Mouse (Mus musculus) thymus, postnatal 14 days (tissue): Measurements from ENCODE around the gene Gm12166.
"Not testable (repeated sequence)": the region's sequence is repeated elsewhere in the genome, so short reads cannot be mapped to it uniquely, and the experiment has no call there.

Experiments
- DNase-seq: peaks from one replicate; pipeline ENCODE4 v3.0.0; 2021

Gene Gm12166

GRCm38 (mm10) chr11:46054911-46055895, 3.1 kb upstream of the Gm12166 start:
- DNase-seq = no peak

- DNase-seq = no peak
Observed at GRCm38 (mm10) chr11:46054311-46054710, 2.2 kb upstream of the Gm12166 start.

DNA sequence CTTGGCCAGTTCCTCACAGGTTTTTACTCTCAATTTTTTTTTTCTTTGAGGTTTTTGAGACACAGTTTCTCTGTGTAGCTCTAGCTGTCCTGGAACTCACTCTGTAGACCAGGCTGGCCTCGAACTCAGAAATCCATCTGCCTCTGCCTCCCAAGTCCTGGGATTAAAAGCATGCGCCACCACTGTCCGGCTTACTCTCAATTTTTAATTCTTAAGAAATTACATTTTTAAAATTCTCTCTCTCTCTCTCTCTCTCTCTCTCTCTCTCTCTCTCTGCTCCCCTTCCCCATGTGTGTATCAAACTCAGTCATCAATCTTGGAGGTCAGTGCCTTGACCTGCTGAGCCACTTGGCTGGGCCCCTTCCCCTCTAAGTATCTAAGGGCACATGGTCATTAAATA, 1.3 kb upstream of the Gm12166 start:
- DNase-seq = not testable (repeated sequence)

DNA sequence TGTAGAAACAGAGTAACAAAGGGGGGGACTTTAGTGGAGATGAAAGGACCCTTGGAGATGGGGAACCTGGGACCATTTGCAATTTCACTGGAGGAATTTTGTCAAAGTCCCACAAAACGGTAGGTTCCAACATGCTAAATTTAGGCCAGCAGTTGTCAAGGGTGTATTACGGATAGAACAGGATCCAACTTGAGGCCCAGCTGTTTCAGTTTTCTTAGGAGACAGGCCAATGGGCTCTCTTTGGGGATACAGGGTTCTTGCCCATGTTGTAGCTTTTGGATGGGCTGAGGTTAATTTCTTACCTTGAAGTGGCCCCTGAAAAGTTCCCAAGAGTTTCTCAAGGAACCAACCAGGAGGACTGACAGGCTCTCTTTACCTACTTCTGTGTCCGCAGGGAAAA, 4.9 kb downstream of the Gm12166 start:
- DNase-seq = no peak

GRCm38 (mm10) chr11:46044781-46045180, 7.3 kb downstream of the Gm12166 start:
- DNase-seq = no peak

DNA sequence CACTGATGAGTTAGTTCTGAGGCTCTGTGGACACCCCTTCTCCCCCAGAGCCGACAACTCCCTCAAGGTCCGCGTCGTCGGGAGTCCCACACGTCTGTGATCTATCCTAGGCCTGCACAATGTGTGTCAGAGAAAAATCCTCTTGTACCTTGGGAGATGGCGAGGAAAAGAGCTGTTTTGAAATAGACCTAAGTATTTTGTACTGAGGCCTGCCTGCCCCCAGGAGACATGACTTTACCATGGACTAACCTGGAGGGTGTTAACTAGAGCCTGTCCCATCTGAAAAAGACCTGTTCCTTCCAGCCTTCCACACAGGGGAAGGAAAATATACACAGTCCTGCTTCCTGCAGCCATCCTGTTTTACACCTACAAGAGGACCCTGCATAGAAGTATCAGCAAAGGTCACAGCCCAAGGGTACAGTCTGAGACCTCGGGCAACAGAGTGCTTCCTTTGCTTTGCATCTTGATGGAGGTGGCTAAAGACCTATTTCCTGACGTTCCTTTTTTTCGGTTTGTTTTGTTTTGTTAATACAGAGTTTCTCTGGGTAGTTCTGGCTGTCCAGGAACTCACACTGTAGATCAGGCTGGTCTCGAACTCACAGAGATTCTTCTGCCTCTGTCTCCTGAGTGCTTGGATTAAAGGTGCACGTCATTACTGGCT, 10.4 kb downstream of the Gm12166 start:
- no peak for DNase-seq

GRCm38 (mm10) chr11:46040841-46041556, 11.1 kb downstream of the Gm12166 start:
- no peak for DNase-seq

DNA sequence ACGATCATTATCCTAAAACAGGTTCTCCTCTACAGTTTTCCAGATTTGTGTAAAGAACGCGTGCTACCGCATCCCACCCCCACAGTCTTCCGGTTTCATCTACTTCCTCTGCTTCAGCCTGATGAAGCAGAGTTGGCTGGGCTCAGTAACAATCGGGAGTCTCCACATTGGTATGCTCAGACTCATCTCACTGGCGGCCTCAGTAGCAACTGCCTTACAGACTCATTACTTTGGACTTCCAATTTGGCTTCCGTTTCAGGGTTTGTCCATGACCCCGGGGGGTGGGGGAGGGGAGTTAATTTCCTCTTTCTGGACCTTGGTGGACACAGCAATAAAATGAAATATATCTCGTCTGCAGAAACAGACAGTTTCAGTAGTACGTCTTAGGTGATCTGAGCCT, 12.8 kb downstream of the Gm12166 start:
- no peak for DNase-seq

DNA sequence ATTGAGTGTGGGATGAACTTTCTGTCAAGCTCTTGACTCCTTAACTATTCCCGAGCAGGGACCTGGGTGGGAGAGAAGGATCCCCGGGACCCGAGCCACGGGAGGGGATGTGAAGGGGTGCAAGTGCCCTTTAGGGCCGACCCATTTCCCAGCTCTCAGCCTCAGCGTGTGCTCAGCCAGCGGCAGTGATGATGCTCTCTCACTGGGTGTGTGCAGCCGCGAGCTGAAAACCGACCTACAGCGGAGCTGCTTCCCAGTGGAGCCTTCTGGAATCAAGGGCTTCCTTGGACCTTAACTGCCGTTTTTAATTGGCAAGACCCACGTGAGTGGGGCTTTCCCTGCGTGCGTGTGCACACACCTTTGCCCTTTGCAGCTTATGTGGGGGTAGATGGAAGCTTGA, 13.2 kb downstream of the Gm12166 start:
- no peak for DNase-seq

- DNase-seq = no peak
Observed at GRCm38 (mm10) chr11:46036374-46036773, 15.7 kb downstream of the Gm12166 start.

DNA sequence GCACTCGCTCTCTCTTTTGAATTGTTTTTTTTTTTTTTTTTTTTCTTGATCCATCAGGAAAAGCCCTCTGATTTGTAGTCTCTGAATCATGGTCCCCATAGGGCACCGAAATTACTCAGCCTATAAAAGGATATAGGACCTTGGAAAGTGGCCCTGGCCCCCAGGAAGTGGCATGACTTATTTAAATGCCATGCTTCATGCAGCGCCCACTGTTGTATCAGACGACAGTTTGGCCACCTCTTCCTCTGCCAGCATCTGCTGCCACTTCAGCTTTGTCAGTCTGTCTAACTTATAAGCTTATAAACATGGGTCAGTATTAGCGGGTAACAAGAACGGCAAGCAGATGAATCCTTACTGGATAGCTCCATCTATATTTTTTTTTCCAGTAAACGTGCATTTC, 19.2 kb downstream of the Gm12166 start:
- DNase-seq = no peak

DNA sequence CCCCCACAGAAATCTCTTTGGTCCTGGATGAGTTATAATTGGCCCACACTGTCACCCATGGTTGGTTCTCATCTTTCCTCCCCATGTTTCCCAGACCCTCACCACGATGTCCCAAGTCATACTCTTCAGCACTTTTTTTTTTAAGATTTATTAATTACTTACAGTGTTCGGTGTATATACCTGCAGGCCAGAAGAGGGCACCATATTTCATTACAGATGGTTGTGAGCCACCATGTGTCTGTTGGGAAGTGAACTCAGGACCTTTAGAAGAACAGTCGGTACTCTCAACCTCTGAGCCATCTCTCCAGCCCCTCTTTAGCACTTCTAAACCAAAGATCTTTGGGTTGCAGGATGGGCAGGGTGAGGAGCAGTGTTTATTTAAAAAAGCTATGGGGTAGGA, 20.7 kb downstream of the Gm12166 start:
- DNase-seq = peak; percentile 25

DNA sequence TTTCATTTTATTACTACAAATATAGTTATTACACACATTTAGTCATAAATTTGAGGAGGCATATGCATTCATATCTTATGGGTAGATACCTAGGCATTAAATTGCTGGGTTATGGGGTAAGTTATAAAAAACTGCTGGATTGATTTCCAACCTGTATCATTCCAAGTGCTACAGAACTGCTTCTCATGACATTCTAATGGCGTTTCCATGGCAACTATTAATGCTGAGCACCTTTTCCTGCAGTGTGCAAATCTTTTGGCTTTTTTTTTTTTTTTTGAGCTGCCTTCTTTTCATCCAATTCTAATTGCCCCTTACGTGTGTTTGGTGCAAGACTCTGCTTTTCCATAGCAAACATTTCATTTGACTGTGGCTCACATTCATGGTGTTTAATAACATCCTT, 22.1 kb downstream of the Gm12166 start:
- DNase-seq = no peak

GRCm38 (mm10) chr11:46029485-46029884, 22.6 kb downstream of the Gm12166 start:
- DNase-seq = no peak

DNA sequence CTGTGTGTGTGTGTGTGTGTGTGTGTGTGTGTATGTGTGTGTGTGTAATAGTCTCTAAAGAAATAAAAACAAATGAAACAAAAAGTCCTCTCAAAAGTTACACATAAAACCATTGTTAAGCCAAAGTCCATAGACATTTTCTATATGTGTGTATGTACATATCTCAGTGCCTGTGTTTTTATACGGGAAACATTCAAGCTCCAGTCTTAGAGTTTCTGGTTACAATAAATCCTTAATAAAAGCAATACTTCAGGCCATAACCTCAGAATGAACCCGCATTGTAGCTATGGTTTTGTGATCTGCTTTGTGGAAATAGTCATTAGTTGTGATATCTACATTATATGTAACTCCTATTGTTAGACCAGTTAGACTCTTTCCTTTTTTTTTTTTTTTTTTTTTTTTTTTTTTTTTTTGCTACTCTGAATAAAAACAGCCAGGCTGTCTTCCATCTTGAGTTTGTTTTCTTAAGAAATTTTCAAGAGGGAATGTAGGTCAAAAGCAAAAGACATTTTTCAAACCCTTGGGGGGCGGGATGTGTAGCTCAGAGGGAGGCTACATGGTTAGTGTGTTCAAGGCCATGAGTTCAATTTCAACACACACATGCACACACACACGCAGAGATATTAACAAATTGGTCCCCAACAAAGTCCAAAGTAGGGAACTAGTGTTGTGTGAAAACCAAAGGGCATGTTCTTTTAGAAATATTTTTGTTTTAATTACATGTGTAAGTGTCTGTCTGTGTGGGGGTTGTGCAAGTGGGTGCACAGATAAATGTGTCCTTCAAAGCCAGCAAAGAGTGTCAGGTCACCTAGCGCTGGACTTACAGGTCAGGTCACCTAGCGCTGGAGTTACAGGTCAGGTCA, 23.9 kb downstream of the Gm12166 start:
- DNase-seq = no peak

- DNase-seq = no peak
Observed at GRCm38 (mm10) chr11:46025962-46026392, 26.1 kb downstream of the Gm12166 start.

- DNase-seq = no peak
Observed at GRCm38 (mm10) chr11:46022983-46023382, 29.1 kb downstream of the Gm12166 start.

GRCm38 (mm10) chr11:46021850-46022249, 30.3 kb downstream of the Gm12166 start:
- DNase-seq = no peak

GRCm38 (mm10) chr11:46020246-46020645, 31.9 kb downstream of the Gm12166 start:
- DNase-seq = no peak

DNA sequence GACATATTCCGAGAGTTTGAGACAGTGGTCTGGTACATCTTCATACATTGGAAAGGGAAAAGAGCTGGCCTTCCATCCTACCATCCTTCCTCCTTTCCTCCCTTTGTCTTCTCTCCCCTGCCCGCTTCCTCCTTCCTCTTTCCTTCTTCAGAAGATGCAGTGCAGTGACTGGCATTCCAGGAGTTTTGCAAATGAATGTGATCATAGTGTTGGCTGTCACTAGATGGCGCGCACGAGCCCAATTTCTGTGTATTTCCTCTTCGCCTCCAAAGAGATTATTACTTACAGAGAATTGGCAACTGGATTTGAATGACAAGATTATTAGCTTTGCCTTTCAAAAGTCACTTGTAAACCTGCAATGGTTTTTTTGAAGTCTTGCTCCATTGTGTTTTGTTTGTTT, 36.1 kb downstream of the Gm12166 start:
- DNase-seq = peak; percentile 57
